Mouse (Mus musculus): ENCODE measurements around the gene Galnt4. TPM values are rescaled to one million over a fixed set of nuclear protein-coding genes. Genes with fewer than 3 reads are reported as not detected.
A peak's percentile ranks its signal among the peaks of the same experiment; 100 is the strongest.

Gene Galnt4
- polyA plus RNA-seq, 1 experiment from 2014 or later, result 13.2 TPM

GRCm38 (mm10) chr10:99085240-99085587, 22.7 kb upstream of the Galnt4 start:
- no peak overlapping the region for H3K27ac ChIP-seq (ENCODE audit: low read length)
- H3K4me2 ChIP-seq (replicated peaks; ENCODE audit: low read depth, low read length), result 0 out of 2 replicates have a peak overlapping the region, but pooled peaks have one; percentile 11
- H3K9ac ChIP-seq (replicated peaks; ENCODE audit: low read length), result no peak overlapping the region
- no peaks in the 10 kb centered on the region for H3K36me3 ChIP-seq (ENCODE audit: insufficient read depth, low read length)
- no peak overlapping the region for H3K4me3 ChIP-seq (ENCODE audit: low read length)
- WGBS, result 55% methylated on average over 6 of the region's 6 CpGs
- no peaks in the 10 kb centered on the region for H3K27me3 ChIP-seq (ENCODE audit: insufficient read depth, low read length)
- no peaks in the 10 kb centered on the region for H3K4me1 ChIP-seq (ENCODE audit: insufficient read depth, low read length)
- ATAC-seq (ENCODE audit: low FRiP score, low TSS enrichment), result peak; percentile 46; the same call in 1 of the 2 replicates
- no peaks in the 10 kb centered on the region for H3K9me3 ChIP-seq (ENCODE audit: low read length)

DNA sequence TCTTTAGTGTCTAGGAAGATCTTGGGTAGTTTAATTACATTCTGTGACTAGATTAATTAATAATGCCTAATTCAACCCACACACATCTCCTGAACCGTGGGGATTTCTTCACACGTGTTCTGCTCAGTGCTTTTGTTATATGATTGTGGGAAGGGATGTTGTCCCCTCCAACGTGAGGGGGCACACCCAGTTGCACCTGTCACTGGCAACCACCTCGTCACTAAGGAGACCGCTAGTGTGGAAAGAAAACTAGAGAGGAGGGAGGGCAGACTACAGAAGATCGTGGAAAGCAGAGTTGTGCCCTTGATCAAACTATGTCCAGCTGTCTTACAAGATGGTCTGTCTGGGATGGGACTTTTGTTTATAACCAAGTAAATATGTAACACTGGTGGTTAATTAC, 21.9 kb upstream of the Galnt4 start:
- ATAC-seq (ENCODE audit: low FRiP score, low TSS enrichment), result no peak
- H3K36me3 ChIP-seq (ENCODE audit: insufficient read depth, low read length), result no peaks in the 10 kb centered on the region
- H3K27me3 ChIP-seq (ENCODE audit: insufficient read depth, low read length), result no peaks in the 10 kb centered on the region
- no peak overlapping the region for H3K4me3 ChIP-seq (ENCODE audit: low read length)
- H3K4me1 ChIP-seq (ENCODE audit: insufficient read depth, low read length), result no peaks in the 10 kb centered on the region
- H3K9me3 ChIP-seq (ENCODE audit: low read length), result no peaks in the 10 kb centered on the region
- H3K4me2 ChIP-seq (replicated peaks; ENCODE audit: low read depth, low read length), result no peak overlapping the region
- no peak overlapping the region for H3K9ac ChIP-seq (replicated peaks; ENCODE audit: low read length)
- H3K27ac ChIP-seq (ENCODE audit: low read length), result no peak overlapping the region
- 62% methylated on average over 6 of the region's 6 CpGs for WGBS

- no peaks in the 10 kb centered on the region for H3K36me3 ChIP-seq (ENCODE audit: insufficient read depth, low read length)
- 80% methylated on average over 6 of the region's 6 CpGs for WGBS
Measured at GRCm38 (mm10) chr10:99089906-99090305, 18.1 kb upstream of the Galnt4 start.

GRCm38 (mm10) chr10:99093364-99093763, 14.6 kb upstream of the Galnt4 start:
- no peak overlapping the region for H3K27ac ChIP-seq (ENCODE audit: low read length)
- H3K4me3 ChIP-seq (ENCODE audit: low read length), result no peak overlapping the region
- WGBS, result 65% methylated on average over 2 of the region's 2 CpGs
- no peaks in the 10 kb centered on the region for H3K27me3 ChIP-seq (ENCODE audit: insufficient read depth, low read length)
- no peaks in the 10 kb centered on the region for H3K4me1 ChIP-seq (ENCODE audit: insufficient read depth, low read length)
- no peaks in the 10 kb centered on the region for H3K9me3 ChIP-seq (ENCODE audit: low read length)
- no peak for ATAC-seq (ENCODE audit: low FRiP score, low TSS enrichment)
- H3K36me3 ChIP-seq (ENCODE audit: insufficient read depth, low read length), result no peaks in the 10 kb centered on the region
- no peak overlapping the region for H3K4me2 ChIP-seq (replicated peaks; ENCODE audit: low read depth, low read length)
- no peak overlapping the region for H3K9ac ChIP-seq (replicated peaks; ENCODE audit: low read length)

More at GRCm38 (mm10) chr10:99089906-99090305, 18.1 kb upstream of the Galnt4 start:
- Histone ChIP-seq H3K27ac (ENCODE audit: low read length) (no peak overlapping the region), H3K9ac (replicated peaks; ENCODE audit: low read length) (no peak overlapping the region), H3K4me2 (replicated peaks; ENCODE audit: low read depth, low read length) (no peak overlapping the region), H3K9me3 (ENCODE audit: low read length) (no peaks in the 10 kb centered on the region), H3K27me3 (ENCODE audit: insufficient read depth, low read length) (no peaks in the 10 kb centered on the region), H3K4me3 (ENCODE audit: low read length) (no peak overlapping the region), H3K4me1 (ENCODE audit: insufficient read depth, low read length) (no peaks in the 10 kb centered on the region)
- ATAC-seq (ENCODE audit: low FRiP score, low TSS enrichment), result no peak

GRCm38 (mm10) chr10:99095114-99095513, 12.8 kb upstream of the Galnt4 start:
- H3K4me3 ChIP-seq (ENCODE audit: low read length), result no peak overlapping the region
- WGBS, result 79% methylated on average over 2 of the region's 2 CpGs
- no peak overlapping the region for H3K27ac ChIP-seq (ENCODE audit: low read length)
- no peaks in the 10 kb centered on the region for H3K36me3 ChIP-seq (ENCODE audit: insufficient read depth, low read length)
- H3K27me3 ChIP-seq (ENCODE audit: insufficient read depth, low read length), result no peaks in the 10 kb centered on the region
- no peak overlapping the region for H3K4me2 ChIP-seq (replicated peaks; ENCODE audit: low read depth, low read length)
- no peaks in the 10 kb centered on the region for H3K9me3 ChIP-seq (ENCODE audit: low read length)
- no peak for ATAC-seq (ENCODE audit: low FRiP score, low TSS enrichment)
- no peaks in the 10 kb centered on the region for H3K4me1 ChIP-seq (ENCODE audit: insufficient read depth, low read length)
- no peak overlapping the region for H3K9ac ChIP-seq (replicated peaks; ENCODE audit: low read length)

DNA sequence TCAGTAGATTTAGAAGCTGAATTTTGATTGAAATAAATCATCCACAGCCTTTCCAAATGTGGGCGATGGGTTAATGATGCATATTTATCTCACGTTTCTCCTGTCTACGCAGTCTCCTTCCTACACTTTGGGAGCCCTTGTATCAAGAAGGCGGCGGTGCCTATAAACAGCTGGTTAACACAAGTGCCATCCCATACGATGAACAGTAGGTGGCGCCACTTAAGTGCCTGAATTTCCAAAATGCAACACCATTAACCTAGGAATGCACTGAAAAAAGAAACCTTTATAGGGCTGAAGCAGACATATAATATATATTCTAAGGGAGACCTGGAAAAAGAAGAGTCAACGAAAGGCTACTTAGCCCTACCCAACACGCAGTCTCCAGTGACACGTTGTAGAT, 10.6 kb upstream of the Galnt4 start:
- Histone ChIP-seq H3K9ac (replicated peaks; ENCODE audit: low read length) (no peak overlapping the region), H3K27me3 (ENCODE audit: insufficient read depth, low read length) (no peaks in the 10 kb centered on the region), H3K4me3 (ENCODE audit: low read length) (no peak overlapping the region), H3K27ac (ENCODE audit: low read length) (no peak overlapping the region), H3K4me2 (replicated peaks; ENCODE audit: low read depth, low read length) (no peak overlapping the region), H3K9me3 (ENCODE audit: low read length) (no peaks in the 10 kb centered on the region), H3K4me1 (ENCODE audit: insufficient read depth, low read length) (no peaks in the 10 kb centered on the region), H3K36me3 (ENCODE audit: insufficient read depth, low read length) (no peaks in the 10 kb centered on the region)
- no peak for ATAC-seq (ENCODE audit: low FRiP score, low TSS enrichment)
- WGBS, result 55% methylated on average over 10 of the region's 10 CpGs

- WGBS, result 71% methylated on average over 3 of the region's 3 CpGs
- peaks cover 16% of the 10 kb centered on the region for H3K36me3 ChIP-seq (ENCODE audit: insufficient read depth, low read length)
- peaks cover 10% of the 10 kb centered on the region; the same call in 1 of the 2 replicates for H3K9me3 ChIP-seq (ENCODE audit: low read length)
- peaks cover 15% of the 10 kb centered on the region for H3K4me1 ChIP-seq (ENCODE audit: insufficient read depth, low read length)
- H3K27me3 ChIP-seq (ENCODE audit: insufficient read depth, low read length), result no peaks in the 10 kb centered on the region
- H3K9ac ChIP-seq (replicated peaks; ENCODE audit: low read length), result no peak overlapping the region
- H3K4me3 ChIP-seq (ENCODE audit: low read length), result no peak overlapping the region
- no peak for ATAC-seq (ENCODE audit: low FRiP score, low TSS enrichment)
- H3K4me2 ChIP-seq (replicated peaks; ENCODE audit: low read depth, low read length), result 0 out of 2 replicates have a peak overlapping the region, but pooled peaks have one; percentile 98
- no peak overlapping the region for H3K27ac ChIP-seq (ENCODE audit: low read length)
Measured at GRCm38 (mm10) chr10:99105522-99105921, 2.4 kb upstream of the Galnt4 start.

DNA sequence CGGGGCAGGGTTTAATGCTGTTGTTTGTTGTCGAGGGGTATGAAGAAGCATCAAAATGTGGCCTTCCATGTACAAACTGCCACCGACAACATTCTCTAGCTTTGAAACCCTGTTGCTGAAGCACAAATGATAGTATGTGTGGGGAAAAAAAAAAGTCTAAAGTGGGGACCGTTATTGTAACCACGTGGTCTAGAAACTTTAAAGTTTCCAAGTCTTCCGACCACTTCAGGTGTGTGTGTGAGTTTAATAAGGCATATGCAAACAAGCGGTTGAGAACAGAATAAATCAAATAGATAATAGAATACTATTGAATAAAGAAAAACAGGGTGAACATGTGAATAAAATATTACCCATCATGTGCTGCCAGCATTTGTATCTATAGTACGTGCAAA, 1.7 kb upstream of the Galnt4 start:
- H3K4me3 ChIP-seq (ENCODE audit: low read length), result peak overlapping the region; percentile 89
- H3K27me3 ChIP-seq (ENCODE audit: insufficient read depth, low read length), result no peaks in the 10 kb centered on the region
- peaks cover 20% of the 10 kb centered on the region for H3K36me3 ChIP-seq (ENCODE audit: insufficient read depth, low read length)
- no peak for ATAC-seq (ENCODE audit: low FRiP score, low TSS enrichment)
- peak overlapping the region; percentile 98 for H3K4me2 ChIP-seq (replicated peaks; ENCODE audit: low read depth, low read length)
- H3K9ac ChIP-seq (replicated peaks; ENCODE audit: low read length), result peak overlapping the region; percentile 92
- H3K4me1 ChIP-seq (ENCODE audit: insufficient read depth, low read length), result peaks cover 15% of the 10 kb centered on the region
- H3K9me3 ChIP-seq (ENCODE audit: low read length), result peaks cover 10% of the 10 kb centered on the region; the same call in 1 of the 2 replicates
- WGBS, result 29% methylated on average over 8 of the region's 8 CpGs
- H3K27ac ChIP-seq (ENCODE audit: low read length), result peak overlapping the region; percentile 91

- ATAC-seq (ENCODE audit: low FRiP score, low TSS enrichment), result peak; percentile 94
- Histone ChIP-seq H3K9ac (replicated peaks; ENCODE audit: low read length) (peak within 1 kb of the TSS; percentile 92), H3K27me3 (ENCODE audit: insufficient read depth, low read length) (no peaks in the 10 kb centered on the region), H3K4me3 (ENCODE audit: low read length) (peak within 1 kb of the TSS; percentile 89), H3K4me2 (replicated peaks; ENCODE audit: low read depth, low read length) (peak within 1 kb of the TSS; percentile 98), H3K27ac (ENCODE audit: low read length) (peak within 1 kb of the TSS; percentile 91), H3K4me1 (ENCODE audit: insufficient read depth, low read length) (peaks cover 15% of the 10 kb centered on the region), H3K9me3 (ENCODE audit: low read length) (peaks cover 10% of the 10 kb centered on the region; the same call in 1 of the 2 replicates), H3K36me3 (ENCODE audit: insufficient read depth, low read length) (peaks cover 20% of the 10 kb centered on the region)
- under 1% methylated on average over 105 of the region's 106 CpGs for WGBS
Measured at GRCm38 (mm10) chr10:99106703-99107631, 992 bp upstream of the Galnt4 start, which contains the start of gene Poc1b. Gene Poc1b (plus strand): TSS chr10:99107036.
